Mouse (Mus musculus): Measurements from ENCODE around the gene Pde8a. TPM values are rescaled to one million over a fixed set of nuclear protein-coding genes. Genes with fewer than 3 reads are reported as not detected.

Pde8a gene
- total RNA-seq, 2 experiments from 2014 or later, result 11.5 to 11.9 TPM

DNA sequence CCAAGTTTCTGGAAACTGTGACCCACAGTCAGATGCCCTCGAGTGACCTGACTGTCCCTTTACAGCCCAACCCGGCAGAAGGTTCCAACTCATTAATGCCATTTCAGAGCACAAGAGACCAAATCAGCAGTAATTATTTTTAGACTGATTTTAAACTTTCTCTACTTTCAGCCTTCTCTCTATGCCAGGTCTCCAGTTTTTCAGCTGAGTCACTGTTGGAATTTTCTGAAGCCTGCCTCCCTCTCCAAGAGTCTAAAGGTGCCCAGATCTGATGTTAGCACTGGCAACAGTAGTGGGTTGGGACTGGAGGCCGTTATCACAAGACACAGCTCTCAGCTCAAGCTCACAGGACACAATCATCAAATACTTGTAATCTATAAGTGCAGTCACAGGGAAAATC lies 154.6 kb downstream of the Pde8a start:
- intact Hi-C loops (cut with DNase I), result no loop called here

DNA sequence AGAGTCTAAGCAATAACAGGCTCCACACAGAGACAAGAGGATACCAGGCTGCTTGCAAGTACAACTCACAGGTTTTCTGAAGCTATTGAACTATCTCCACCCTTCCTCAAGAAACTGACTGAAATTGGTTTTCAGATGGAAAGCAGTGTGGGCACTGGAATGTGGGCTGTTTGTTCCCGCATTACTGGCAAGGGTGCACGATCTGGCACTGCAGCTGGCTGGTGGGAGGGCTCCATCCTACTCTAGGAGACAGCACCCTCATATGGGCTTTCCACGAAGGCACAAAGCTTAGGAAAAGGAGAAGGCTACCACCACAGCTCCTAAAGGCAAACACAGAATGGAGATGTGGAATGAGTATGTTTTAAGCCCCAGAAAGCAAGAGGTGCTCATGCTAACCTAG lies 156.3 kb downstream of the Pde8a start:
- no peak for DNase-seq
- intact Hi-C loops (cut with DNase I), result no loop called here

More for the DNA sequence above, 154.6 kb downstream of the Pde8a start:
- DNase-seq, result no peak

DNA sequence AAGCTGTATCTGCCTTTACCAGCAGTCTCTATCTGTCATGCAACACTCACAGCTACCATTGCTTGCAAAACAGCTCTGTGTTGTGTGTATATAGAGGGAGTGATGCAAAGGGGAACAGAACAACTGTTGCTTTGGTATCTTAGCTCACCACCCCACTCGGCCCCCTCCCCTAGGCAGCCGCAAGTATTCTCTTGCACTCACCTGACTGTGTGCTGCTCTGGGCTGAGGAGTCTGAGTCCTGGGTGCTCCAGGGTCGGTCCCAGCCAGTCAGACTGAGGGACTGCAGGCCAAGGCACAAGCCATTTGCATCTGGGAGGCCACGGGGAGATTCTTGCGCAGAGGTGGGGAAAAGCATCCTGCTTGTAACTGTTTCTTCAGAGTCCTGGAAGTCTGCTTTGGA lies 158.4 kb downstream of the Pde8a start:
- intact Hi-C loops (cut with DNase I), result no loop called here
- no peak for DNase-seq

DNA sequence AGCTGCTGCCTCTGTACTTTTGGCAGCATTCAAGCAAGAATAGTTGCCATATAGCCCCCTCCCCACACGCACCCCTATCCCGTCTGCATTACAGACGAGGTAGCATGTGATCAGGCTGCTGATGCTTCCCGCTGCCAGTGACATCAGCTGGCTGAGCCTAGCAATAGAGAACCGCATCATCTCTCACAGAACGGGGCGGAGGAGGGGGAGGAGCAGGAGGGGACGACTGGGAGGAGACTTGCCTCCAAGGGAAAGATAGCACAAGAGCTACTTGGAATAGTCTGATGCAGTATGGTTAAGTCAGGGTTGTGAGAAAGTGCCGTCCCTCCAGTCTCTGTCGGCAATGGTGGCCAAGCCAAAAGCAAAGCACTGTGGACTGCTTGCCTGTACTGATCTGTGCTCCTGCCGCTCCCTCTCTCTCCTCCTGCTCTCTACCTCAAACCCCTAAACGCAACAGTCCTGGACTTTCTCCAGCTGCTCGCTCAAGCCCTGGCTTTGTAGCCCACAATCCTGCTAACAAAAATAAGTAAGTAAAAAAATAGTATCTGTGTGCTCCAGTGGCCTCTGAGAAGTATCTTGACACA lies 159.0 kb downstream of the Pde8a start:
- intact Hi-C loops (cut with DNase I), result no loop called here

DNA sequence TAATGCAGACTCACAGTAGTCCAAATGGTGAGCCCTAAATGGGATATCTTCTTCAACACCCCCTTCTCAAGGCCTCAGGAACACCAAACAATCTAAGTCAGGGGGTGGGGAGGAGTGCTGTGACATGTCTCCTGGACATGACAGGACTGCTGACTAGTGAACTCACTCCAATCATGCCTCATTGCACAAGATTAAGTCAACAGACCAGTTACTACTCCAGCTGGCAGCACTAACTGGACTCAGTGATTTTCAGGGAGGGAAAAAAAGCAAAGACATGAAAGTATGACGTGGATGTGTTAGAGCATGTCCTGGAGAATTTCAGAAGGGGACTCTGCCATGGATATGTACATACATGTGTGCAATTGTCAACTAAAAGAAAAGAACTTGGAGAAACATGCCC lies 166.0 kb downstream of the Pde8a start:
- no peak for DNase-seq

More for the DNA sequence above, 159.0 kb downstream of the Pde8a start:
- peak; percentile 7 for DNase-seq

More for the DNA sequence above, 166.0 kb downstream of the Pde8a start:
- intact Hi-C loops (cut with DNase I), result no loop called here

Other genes starting within 250 kb of the Pde8a start
- gene Zfp592, start 219.9 kb upstream of the Pde8a start, total RNA-seq (2021), result 10 to 100 TPM; 14.3 to 16.4 TPM
- 100 to 1,000 TPM; 107 to 112 TPM for gene Alpk3, start 156.0 kb upstream of the Pde8a start, total RNA-seq (2021)
- gene Slc28a1, start 98.8 kb upstream of the Pde8a start, total RNA-seq (2021), result under 1 TPM in 1 of 2 experiments, not detected in 1; 0.16 TPM
- 100 to 1,000 TPM; 870 to 936 TPM for gene Rps17, start 131.7 kb downstream of the Pde8a start, total RNA-seq (2021)
- gene Cpeb1, start 241.9 kb downstream of the Pde8a start, total RNA-seq (2021), result 10 to 100 TPM; 11.4 to 15.8 TPM